ENCODE assay signal across 11 mouse cellular contexts in the genomic region with DNA sequence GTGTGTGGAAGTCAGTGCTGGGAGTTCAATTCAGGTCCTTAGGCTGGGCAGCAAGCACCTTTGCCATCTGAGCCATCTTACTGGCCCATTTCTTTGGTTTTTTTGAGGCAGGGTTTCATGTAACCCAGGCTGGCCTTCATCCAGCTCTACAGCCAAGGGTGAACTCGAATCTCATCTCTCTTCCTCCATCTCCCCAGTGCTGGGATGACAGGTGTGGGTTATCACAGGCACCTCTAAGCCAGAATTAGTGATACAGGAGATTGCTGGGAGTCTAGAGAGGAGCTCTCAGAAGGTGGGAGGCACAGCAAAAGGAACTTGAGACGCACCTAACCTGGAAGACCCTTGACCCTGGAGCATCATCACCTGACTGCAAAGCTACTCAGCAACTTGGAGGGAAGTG. TPM values are rescaled to one million over a fixed set of nuclear protein-coding genes. Genes with fewer than 3 reads are reported as not detected.
DNase-seq lines count a peak whose midpoint lies in the region; ATAC-seq and TF ChIP-seq lines count a peak whose summit lies in the region.
"Had no signal": no experiment of that assay in that cellular context is flagged by ENCODE, and none has a peak within 500 bp of the region (broad histone marks: within the 10 kb centered on the region; RNA-seq: fewer than 3 reads in every experiment).

No protein-coding gene starts in this region.

- TF ChIP-seq CTCF in bone marrow macrophage, adult 2 months (IDR thresholded peaks at IDR 0.05; ENCODE audit: low read depth, low read length) = no peak
- TF ChIP-seq CTCF in midbrain, postnatal 0 days (IDR thresholded peaks at IDR 0.05) = no peak

- no peak overlapping the region; the same call in 1 of the 2 replicates for H3K9ac ChIP-seq in liver, embryonic 11.5 days (ENCODE audit: low read depth, low read length)
- no peak overlapping the region for H3K9ac ChIP-seq in forebrain, embryonic 15.5 days (replicated peaks)
- no peak overlapping the region for H3K9ac ChIP-seq in midbrain, postnatal 0 days (replicated peaks; ENCODE audit: low read length, poor library complexity, severe bottlenecking)

- 46% methylated on average over 2 of the region's 2 CpGs for WGBS in liver, embryonic 11.5 days
- 41% methylated on average over 2 of the region's 2 CpGs for WGBS in forebrain, embryonic 15.5 days
- WGBS in midbrain, postnatal 0 days = 64% methylated on average over 2 of the region's 2 CpGs

- peaks cover 9% of the 10 kb centered on the region for H3K36me3 ChIP-seq in liver, embryonic 11.5 days (ENCODE audit: control insufficient read depth, insufficient read depth, low read length)
- peaks cover 29% of the 10 kb centered on the region for H3K36me3 ChIP-seq in forebrain, embryonic 15.5 days
- peaks cover 20% of the 10 kb centered on the region for H3K36me3 ChIP-seq in midbrain, postnatal 0 days (ENCODE audit: insufficient read depth, low read length)

- peak overlapping the region; percentile 95 for H3K4me2 ChIP-seq in liver, embryonic 11.5 days
- peak overlapping the region; percentile 53 for H3K4me2 ChIP-seq in forebrain, embryonic 15.5 days (replicated peaks)
- peak overlapping the region; percentile 46 for H3K4me2 ChIP-seq in midbrain, postnatal 0 days (ENCODE audit: low read depth, low read length, poor library complexity, severe bottlenecking)

- no peak for ATAC-seq in liver, embryonic 11.5 days (replicated peaks; ENCODE audit: low FRiP score)
- ATAC-seq in forebrain, embryonic 15.5 days (replicated peaks) = no peak
- no peak for ATAC-seq in midbrain, postnatal 0 days (ENCODE audit: low FRiP score)

- peak overlapping the region; percentile 81 for H3K4me3 ChIP-seq in liver, embryonic 11.5 days (ENCODE audit: low read depth, low read length)
- H3K4me3 ChIP-seq in bone marrow macrophage, adult 2 months (ENCODE audit: insufficient read depth, low read length) = peak overlapping the region; percentile 99
- H3K4me3 ChIP-seq in forebrain, embryonic 15.5 days = no peak overlapping the region
- H3K4me3 ChIP-seq in midbrain, postnatal 0 days (ENCODE audit: low read depth, low read length) = no peak overlapping the region

- H3K4me1 ChIP-seq in liver, embryonic 11.5 days (replicated peaks; ENCODE audit: control insufficient read depth, insufficient read depth, low read length) = peaks cover 14% of the 10 kb centered on the region
- H3K4me1 ChIP-seq in bone marrow macrophage, adult 2 months (ENCODE audit: control insufficient read depth, insufficient read depth, low read length) = peaks cover 29% of the 10 kb centered on the region
- H3K4me1 ChIP-seq in forebrain, embryonic 15.5 days = peaks cover 11% of the 10 kb centered on the region
- H3K4me1 ChIP-seq in midbrain, postnatal 0 days (ENCODE audit: insufficient read depth, low read length) = no peaks in the 10 kb centered on the region

- H3K27me3 ChIP-seq in liver, embryonic 11.5 days (replicated peaks; ENCODE audit: control insufficient read depth, insufficient read depth, low read length) = no peaks in the 10 kb centered on the region
- H3K27me3 ChIP-seq in forebrain, embryonic 15.5 days = 0 out of 2 replicates have a peak, but pooled peaks cover 5% of the 10 kb centered on the region
- H3K27me3 ChIP-seq in midbrain, postnatal 0 days (ENCODE audit: insufficient read depth, low read length) = peaks cover 12% of the 10 kb centered on the region

- no peak for TF ChIP-seq POLR2A in bone marrow macrophage, adult 2 months (IDR thresholded peaks at IDR 0.05; ENCODE audit: borderline replicate concordance, low read depth, low read length)

- no peak for DNase-seq in liver, embryonic 11.5 days (ENCODE audit: low spot score)
- no peak for DNase-seq in liver
- no peak for DNase-seq in midbrain, postnatal 0 days (ENCODE audit: low spot score)
- DNase-seq in urinary bladder, postnatal 10 days (ENCODE audit: low spot score) = no peak
- no peak for DNase-seq in adrenal gland, postnatal 10 days
- no peak for DNase-seq in spleen, postnatal 36 days (ENCODE audit: low spot score in 2 of 2)
- DNase-seq: right cerebral cortex, postnatal 25 days had no signal

- no peak overlapping the region for H3K27ac ChIP-seq in liver, embryonic 11.5 days (ENCODE audit: low read depth, low read length)
- no peak overlapping the region for H3K27ac ChIP-seq in bone marrow macrophage, adult 2 months (ENCODE audit: insufficient read depth, low read depth, low read length)
- no peak overlapping the region for H3K27ac ChIP-seq in forebrain, embryonic 15.5 days (replicated peaks)
- H3K27ac ChIP-seq in midbrain, postnatal 0 days (ENCODE audit: low read depth, low read length) = no peak overlapping the region

- H3K9me3 ChIP-seq in liver, embryonic 11.5 days (ENCODE audit: control insufficient read depth, low read length) = no peaks in the 10 kb centered on the region
- H3K9me3 ChIP-seq in forebrain, embryonic 15.5 days = no peaks in the 10 kb centered on the region
- no peaks in the 10 kb centered on the region for H3K9me3 ChIP-seq in midbrain, postnatal 0 days (ENCODE audit: low read length)

RNA-seq across cellular contexts. Expression of gene Arpc1b, which starts 0.6 kb away (rescaled TPM):
- 190 and 209 TPM in 2 replicates for polyA plus RNA-seq in liver, embryonic 11.5 days (2014; fragmentation: Nextera tagmentation; extraction: Ambion mirVana)
- polyA plus RNA-seq in bone marrow macrophage, adult 2 months (2012; ENCODE audit: insufficient read depth, insufficient read length, missing spikeins) = 829 and 891 TPM in 2 replicates
- polyA plus RNA-seq in forebrain, embryonic 15.5 days (2015; fragmentation: Nextera tagmentation; extraction: Ambion mirVana) = 57.0 and 60.4 TPM in 2 replicates
- total RNA-seq in midbrain, postnatal 0 days (2014; rRNA removed) = 32.4 TPM in 2 replicates
- polyA plus RNA-seq in midbrain, postnatal 0 days (2015; fragmentation: Nextera tagmentation; extraction: Ambion mirVana) = 53.7 and 56.0 TPM in 2 replicates
- total RNA-seq in adrenal gland, postnatal 10 days (2021) = 100 to 1,000 TPM; 212 to 226 TPM

RNA-seq across cellular contexts. Expression of gene Pdap1, which starts 26.6 kb away (rescaled TPM):
- polyA plus RNA-seq in liver, embryonic 11.5 days (2014; fragmentation: Nextera tagmentation; extraction: Ambion mirVana) = 104 and 122 TPM in 2 replicates
- 72.8 and 76.5 TPM in 2 replicates for polyA plus RNA-seq in bone marrow macrophage, adult 2 months (2012; ENCODE audit: insufficient read depth, insufficient read length, missing spikeins)
- polyA plus RNA-seq in forebrain, embryonic 15.5 days (2015; fragmentation: Nextera tagmentation; extraction: Ambion mirVana) = 110 and 114 TPM in 2 replicates
- 47.7 TPM in 2 replicates for total RNA-seq in midbrain, postnatal 0 days (2014; rRNA removed)
- 120 and 141 TPM in 2 replicates for polyA plus RNA-seq in midbrain, postnatal 0 days (2015; fragmentation: Nextera tagmentation; extraction: Ambion mirVana)
- total RNA-seq in adrenal gland, postnatal 10 days (2021) = 10 to 100 TPM; 74.5 to 80.9 TPM

RNA-seq across cellular contexts. Expression of gene Bud31, which starts 26.7 kb away (rescaled TPM):
- 233 and 243 TPM in 2 replicates for polyA plus RNA-seq in liver, embryonic 11.5 days (2014; fragmentation: Nextera tagmentation; extraction: Ambion mirVana)
- polyA plus RNA-seq in bone marrow macrophage, adult 2 months (2012; ENCODE audit: insufficient read depth, insufficient read length, missing spikeins) = 128 and 135 TPM in 2 replicates
- 203 and 216 TPM in 2 replicates for polyA plus RNA-seq in forebrain, embryonic 15.5 days (2015; fragmentation: Nextera tagmentation; extraction: Ambion mirVana)
- total RNA-seq in midbrain, postnatal 0 days (2014; rRNA removed) = 80.7 and 98.1 TPM in 2 replicates
- 151 and 158 TPM in 2 replicates for polyA plus RNA-seq in midbrain, postnatal 0 days (2015; fragmentation: Nextera tagmentation; extraction: Ambion mirVana)
- total RNA-seq in adrenal gland, postnatal 10 days (2021) = 100 to 1,000 TPM in 1 of 2 experiments, 10 to 100 TPM in 1; 97.3 to 102 TPM

RNA-seq across cellular contexts. Expression of gene Kpna7, which starts 29.6 kb away (rescaled TPM):
- polyA plus RNA-seq in liver, embryonic 11.5 days (2014; fragmentation: Nextera tagmentation; extraction: Ambion mirVana) = 0.06 and 0.27 TPM in 2 replicates
- not detected in 2 replicates for polyA plus RNA-seq in bone marrow macrophage, adult 2 months (2012; ENCODE audit: insufficient read depth, insufficient read length, missing spikeins)
- not detected in 2 replicates for polyA plus RNA-seq in forebrain, embryonic 15.5 days (2015; fragmentation: Nextera tagmentation; extraction: Ambion mirVana)
- total RNA-seq in midbrain, postnatal 0 days (2014; rRNA removed) = not detected in 2 replicates
- not detected in 2 replicates for polyA plus RNA-seq in midbrain, postnatal 0 days (2015; fragmentation: Nextera tagmentation; extraction: Ambion mirVana)
- not detected for total RNA-seq in adrenal gland, postnatal 10 days (2021)
- total RNA-seq: adrenal gland, adult 8-10 months; liver, adult 2 months had no signal
- polyA plus RNA-seq: liver, adult 2 months had no signal

RNA-seq across cellular contexts. Expression of gene Arpc1a, which starts 29.8 kb away (rescaled TPM):
- 114 TPM in 2 replicates for polyA plus RNA-seq in liver, embryonic 11.5 days (2014; fragmentation: Nextera tagmentation; extraction: Ambion mirVana)
- 78.6 and 92.3 TPM in 2 replicates for polyA plus RNA-seq in bone marrow macrophage, adult 2 months (2012; ENCODE audit: insufficient read depth, insufficient read length, missing spikeins)
- 246 and 258 TPM in 2 replicates for polyA plus RNA-seq in forebrain, embryonic 15.5 days (2015; fragmentation: Nextera tagmentation; extraction: Ambion mirVana)
- 148 and 151 TPM in 2 replicates for total RNA-seq in midbrain, postnatal 0 days (2014; rRNA removed)
- polyA plus RNA-seq in midbrain, postnatal 0 days (2015; fragmentation: Nextera tagmentation; extraction: Ambion mirVana) = 238 and 244 TPM in 2 replicates
- total RNA-seq in adrenal gland, postnatal 10 days (2021) = 100 to 1,000 TPM; 102 to 106 TPM

Comparison
In these comparisons a context has a peak if more than half of its experiments do, and no peak if none do; other contexts are left out.
1. H3K4me3 ChIP-seq: peak in liver, embryonic 11.5 days (single experiment) and bone marrow macrophage, adult 2 months (single experiment); none in forebrain, embryonic 15.5 days (single experiment) and midbrain, postnatal 0 days (single experiment).
2. Peak in every context shown above with its lines, with median percentiles within 50 percentile points of each other: H3K4me2 ChIP-seq.